Mouse (Mus musculus): Measurements from ENCODE around the gene Piwil4. TPM values are rescaled to one million over a fixed set of nuclear protein-coding genes. Genes with fewer than 3 reads are reported as not detected.

The Piwil4 gene
- polyA plus RNA-seq, 1 experiment: not detected

DNA sequence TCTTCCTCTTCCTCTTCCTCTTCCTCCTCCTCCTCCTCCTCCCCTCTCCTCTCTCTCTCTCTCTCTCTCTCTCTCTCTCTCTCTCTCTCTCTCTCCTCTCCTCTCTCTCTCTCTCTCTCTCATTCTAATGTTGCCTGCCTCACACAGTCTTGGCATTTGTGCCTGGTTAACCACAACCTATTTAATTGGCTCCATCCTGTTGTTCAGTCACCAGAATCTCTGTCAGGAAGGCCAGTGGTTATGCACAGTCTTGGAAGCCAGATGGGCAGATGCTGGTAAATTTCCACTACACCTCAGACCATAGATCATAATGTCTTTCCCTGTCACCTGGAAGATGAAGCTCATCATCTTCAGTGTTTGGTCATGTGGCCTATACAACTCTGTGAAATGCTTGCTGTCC is 18.7 kb upstream of the Piwil4 start:
- Histone ChIP-seq H3K36me3 (replicated peaks; ENCODE audit: low read length) (no peaks in the 10 kb centered on the region), H3K4me1 (peaks cover 11% of the 10 kb centered on the region), H3K27me3 (replicated peaks) (peaks cover 28% of the 10 kb centered on the region), H3K9me3 (no peaks in the 10 kb centered on the region), H3K4me3 (replicated peaks) (no peak overlapping the region)
- TF ChIP-seq FLI1 (IDR thresholded peaks at IDR 0.05; ENCODE audit: low read length) (no peak), GATA1 (IDR thresholded peaks at IDR 0.05; ENCODE audit: borderline replicate concordance, low read length) (no peak)

DNA sequence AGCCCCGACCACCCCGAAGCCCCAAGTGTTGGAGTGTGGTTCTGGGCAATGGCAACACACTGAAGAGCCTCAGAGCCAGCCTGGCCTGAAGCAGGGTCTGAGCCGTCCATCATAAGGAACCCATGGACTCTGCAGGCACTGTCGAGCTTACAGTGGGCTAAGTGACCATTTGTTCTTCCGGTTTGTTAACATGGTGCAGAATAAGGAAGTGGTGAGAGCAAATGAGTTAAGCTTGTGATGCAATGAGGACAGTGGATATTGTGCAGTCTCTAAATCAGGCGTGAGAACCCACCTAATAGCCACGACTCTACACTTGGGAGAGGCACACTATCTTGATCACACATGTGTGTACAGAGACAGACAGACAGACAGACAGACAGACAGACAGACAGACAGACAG is 18.1 kb upstream of the Piwil4 start:
- Histone ChIP-seq H3K4me3 (replicated peaks) (peak overlapping the region; percentile 29), H3K4me1 (peaks cover 11% of the 10 kb centered on the region), H3K9me3 (no peaks in the 10 kb centered on the region), H3K27me3 (replicated peaks) (peaks cover 30% of the 10 kb centered on the region), H3K36me3 (replicated peaks; ENCODE audit: low read length) (no peaks in the 10 kb centered on the region)
- TF ChIP-seq FLI1 (IDR thresholded peaks at IDR 0.05; ENCODE audit: low read length) (no peak), GATA1 (IDR thresholded peaks at IDR 0.05; ENCODE audit: borderline replicate concordance, low read length) (no peak)

DNA sequence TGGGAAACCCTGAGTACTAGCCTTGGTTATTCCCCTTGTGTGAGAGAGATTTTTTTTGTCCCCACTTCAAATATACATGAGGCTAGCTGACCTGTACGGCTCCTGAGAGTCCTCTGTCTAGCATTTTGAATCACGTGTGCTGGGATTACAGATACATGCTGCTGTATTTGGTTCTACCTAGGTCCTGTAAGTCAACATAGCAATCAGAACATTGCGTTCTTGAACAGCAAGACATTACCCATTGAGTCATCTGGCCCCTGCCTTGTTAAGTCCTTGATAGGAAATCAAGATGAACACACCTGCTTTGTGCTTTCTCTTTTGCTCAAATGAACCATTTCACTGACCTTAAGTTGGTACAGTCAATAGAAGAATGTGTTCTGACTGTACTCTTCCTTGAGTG is 13.9 kb upstream of the Piwil4 start:
- TF ChIP-seq GATA1 (IDR thresholded peaks at IDR 0.05; ENCODE audit: borderline replicate concordance, low read length): no peak
- TF ChIP-seq FLI1 (IDR thresholded peaks at IDR 0.05; ENCODE audit: low read length): no peak
- Histone ChIP-seq H3K4me1 (peaks cover 25% of the 10 kb centered on the region), H3K4me3 (replicated peaks) (no peak overlapping the region)

DNA sequence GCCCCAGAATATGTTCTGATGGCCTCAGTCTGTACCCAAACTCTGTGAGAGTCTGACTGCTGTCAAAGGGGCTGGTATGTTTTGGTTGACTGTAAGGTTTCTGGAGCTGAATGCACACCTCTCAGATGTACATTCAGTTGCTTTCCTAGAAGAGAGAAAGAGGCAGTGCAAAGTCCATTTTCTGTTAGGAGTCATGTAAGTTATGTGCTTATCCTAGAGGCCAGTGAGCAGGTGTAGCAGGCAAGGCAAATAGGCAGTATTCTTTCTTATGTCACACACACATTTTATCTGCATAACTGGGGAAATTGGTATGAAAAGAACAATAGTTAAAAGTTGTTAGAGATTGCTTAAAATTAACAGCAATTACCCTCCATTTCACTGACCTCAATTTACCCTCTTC is 13.4 kb upstream of the Piwil4 start:
- Histone ChIP-seq H3K36me3 (replicated peaks; ENCODE audit: low read length) (no peaks in the 10 kb centered on the region), H3K27me3 (replicated peaks) (peaks cover 56% of the 10 kb centered on the region), H3K4me3 (replicated peaks) (no peak overlapping the region), H3K9me3 (peaks cover 8% of the 10 kb centered on the region; the same call in 1 of the 2 replicates), H3K4me1 (peaks cover 22% of the 10 kb centered on the region)
- TF ChIP-seq GATA1 (IDR thresholded peaks at IDR 0.05; ENCODE audit: borderline replicate concordance, low read length) (no peak), FLI1 (IDR thresholded peaks at IDR 0.05; ENCODE audit: low read length) (no peak)

More for the DNA sequence above, 13.9 kb upstream of the Piwil4 start:
- peaks cover 8% of the 10 kb centered on the region; the same call in 1 of the 2 replicates for H3K9me3 ChIP-seq
- peaks cover 52% of the 10 kb centered on the region for H3K27me3 ChIP-seq (replicated peaks)
- H3K36me3 ChIP-seq (replicated peaks; ENCODE audit: low read length): no peaks in the 10 kb centered on the region

DNA sequence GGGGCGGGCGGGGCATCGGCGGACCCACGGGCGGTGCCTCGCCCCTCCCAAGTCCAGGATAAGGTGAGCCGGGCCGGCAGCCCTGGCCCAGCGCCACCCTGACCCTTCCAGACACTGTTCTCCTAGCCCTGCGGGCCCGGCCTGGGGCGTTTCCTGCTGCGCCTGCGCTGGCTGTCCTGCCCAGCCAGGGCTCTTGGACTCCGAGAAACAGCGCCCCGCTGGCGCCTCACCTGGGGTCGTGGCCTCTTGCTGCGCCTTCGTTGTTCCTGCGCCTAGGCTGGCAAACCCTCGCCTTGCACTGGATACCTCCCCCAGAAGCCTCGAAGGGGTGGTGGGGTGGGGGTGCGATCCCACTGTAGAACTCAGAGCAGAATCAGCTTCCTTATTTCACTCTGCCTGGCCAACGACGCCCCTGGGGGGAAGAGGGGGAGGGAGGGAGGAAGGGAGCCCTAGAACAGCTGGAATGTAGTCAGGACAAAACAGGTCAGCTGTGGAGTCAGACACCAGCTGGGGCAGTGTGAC is 11.5 kb upstream of the Piwil4 start, which contains the start of gene Fut4:
TSS of gene Fut4 (minus strand) at position 393 of the 522 bp plus-strand sequence.
- Histone ChIP-seq H3K27me3 (replicated peaks) (peaks cover 63% of the 10 kb centered on the region), H3K9me3 (peaks cover 8% of the 10 kb centered on the region; the same call in 1 of the 2 replicates), H3K36me3 (replicated peaks; ENCODE audit: low read length) (no peaks in the 10 kb centered on the region), H3K4me1 (peaks cover 16% of the 10 kb centered on the region), H3K4me3 (replicated peaks) (peak within 1 kb of the TSS; percentile 89)
- TF ChIP-seq GATA1 (IDR thresholded peaks at IDR 0.05; ENCODE audit: borderline replicate concordance, low read length): no peak
- no peak for TF ChIP-seq FLI1 (IDR thresholded peaks at IDR 0.05; ENCODE audit: low read length)

DNA sequence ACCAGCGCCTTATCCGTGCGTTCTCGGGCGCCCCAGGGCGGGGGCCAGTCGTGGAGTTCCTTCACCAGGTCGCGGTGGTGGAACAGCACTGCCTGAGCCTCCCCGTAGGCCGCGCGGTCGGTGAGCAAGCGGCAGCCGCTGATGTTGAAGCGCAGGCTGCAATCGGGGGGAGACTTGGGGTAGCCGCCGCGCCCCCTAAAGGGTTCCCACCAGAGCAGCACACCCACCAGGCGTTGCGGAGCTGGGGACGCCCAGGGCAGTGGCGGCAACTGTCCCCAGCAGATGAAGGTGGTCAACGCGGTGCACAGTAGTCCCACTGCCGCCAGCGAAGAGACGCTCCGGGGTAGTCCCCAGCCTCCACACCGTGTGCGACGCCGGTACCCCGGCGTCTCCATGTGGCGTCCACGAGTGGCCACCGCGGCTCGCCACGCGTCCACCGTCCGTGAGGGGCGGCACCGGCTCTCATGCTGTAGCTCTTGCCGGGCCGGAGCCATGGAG is 11.0 kb upstream of the Piwil4 start:
- Histone ChIP-seq H3K27me3 (replicated peaks) (peaks cover 62% of the 10 kb centered on the region), H3K4me1 (peaks cover 16% of the 10 kb centered on the region), H3K9me3 (peaks cover 8% of the 10 kb centered on the region; the same call in 1 of the 2 replicates), H3K36me3 (replicated peaks; ENCODE audit: low read length) (no peaks in the 10 kb centered on the region), H3K4me3 (replicated peaks) (peak overlapping the region; percentile 89)
- TF ChIP-seq GATA1 (IDR thresholded peaks at IDR 0.05; ENCODE audit: borderline replicate concordance, low read length) (no peak), FLI1 (IDR thresholded peaks at IDR 0.05; ENCODE audit: low read length) (no peak)

DNA sequence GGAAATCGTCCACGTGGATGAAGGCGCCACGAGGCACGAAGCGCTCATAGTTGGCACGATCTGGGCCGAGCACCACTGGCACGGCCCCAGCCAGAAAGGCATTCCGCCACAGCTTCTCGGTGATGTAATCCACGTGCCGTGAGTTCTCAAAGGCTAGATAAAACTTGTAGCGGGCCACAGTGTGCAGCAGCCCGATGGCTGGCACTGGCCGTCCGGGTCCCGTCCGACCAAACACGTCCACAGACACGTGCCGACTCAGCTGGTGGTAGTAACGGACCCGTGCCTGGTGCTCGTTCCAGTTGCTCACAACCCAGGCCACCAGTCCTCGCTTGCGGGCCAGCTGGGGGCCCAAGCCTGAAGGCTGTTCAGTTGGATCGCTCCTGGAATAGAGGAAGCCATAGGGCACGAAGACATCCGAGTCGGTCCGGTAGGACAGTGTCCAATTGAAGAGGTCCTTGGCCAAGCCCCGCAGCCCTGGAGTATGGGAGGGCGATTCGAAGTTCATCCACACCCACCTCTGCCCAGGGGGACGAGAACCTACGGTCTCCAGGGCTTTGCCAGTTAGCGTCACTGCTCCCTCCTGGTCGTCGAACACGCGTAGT is 10.5 kb upstream of the Piwil4 start:
- Histone ChIP-seq H3K27me3 (replicated peaks) (peaks cover 61% of the 10 kb centered on the region), H3K4me1 (peaks cover 16% of the 10 kb centered on the region), H3K4me3 (replicated peaks) (peak overlapping the region; percentile 89)

DNA sequence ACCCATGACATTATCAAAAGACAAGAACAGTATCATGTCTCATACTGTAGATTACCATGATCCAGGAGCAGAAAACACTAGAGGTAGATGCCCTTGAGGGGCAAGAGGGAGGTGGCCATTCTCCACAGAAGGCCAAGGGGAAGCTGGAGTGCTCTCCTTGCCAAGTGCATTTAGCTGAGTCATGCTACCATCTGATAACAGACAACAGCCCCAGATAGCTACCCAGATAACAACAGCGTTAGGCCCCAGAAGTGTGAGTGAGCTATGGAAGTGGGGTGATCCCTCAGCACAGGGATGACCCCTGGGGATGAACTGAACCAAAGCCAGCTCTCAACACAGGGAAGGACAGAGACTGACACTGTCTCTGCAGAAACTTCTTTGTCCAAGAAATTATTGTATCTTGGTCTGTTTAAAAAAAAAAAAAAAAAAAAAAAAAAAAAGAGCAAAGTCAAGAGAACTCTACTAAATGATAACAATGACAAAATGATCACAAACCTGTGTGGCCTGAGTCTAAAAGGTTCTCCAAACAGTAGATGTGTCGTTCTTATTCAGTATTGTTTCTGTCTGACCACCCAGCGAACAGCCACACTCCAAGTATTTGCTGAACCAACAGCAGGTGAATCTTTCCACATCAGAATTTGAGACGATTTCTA is 909 bp downstream of the Piwil4 start:
- Histone ChIP-seq H3K4me1 (no peaks in the 10 kb centered on the region; the same call in 1 of the 2 replicates), H3K36me3 (replicated peaks; ENCODE audit: low read length) (no peaks in the 10 kb centered on the region), H3K4me3 (replicated peaks) (no peak overlapping the region), H3K27me3 (replicated peaks) (peaks cover 21% of the 10 kb centered on the region), H3K9me3 (no peaks in the 10 kb centered on the region)
- TF ChIP-seq GATA1 (IDR thresholded peaks at IDR 0.05; ENCODE audit: borderline replicate concordance, low read length): no peak
- no peak for TF ChIP-seq FLI1 (IDR thresholded peaks at IDR 0.05; ENCODE audit: low read length)

More for the DNA sequence above, 10.5 kb upstream of the Piwil4 start:
- TF ChIP-seq GATA1 (IDR thresholded peaks at IDR 0.05; ENCODE audit: borderline replicate concordance, low read length) (no peak), FLI1 (IDR thresholded peaks at IDR 0.05; ENCODE audit: low read length) (no peak)
- Histone ChIP-seq H3K36me3 (replicated peaks; ENCODE audit: low read length) (no peaks in the 10 kb centered on the region), H3K9me3 (peaks cover 8% of the 10 kb centered on the region; the same call in 1 of the 2 replicates)

DNA sequence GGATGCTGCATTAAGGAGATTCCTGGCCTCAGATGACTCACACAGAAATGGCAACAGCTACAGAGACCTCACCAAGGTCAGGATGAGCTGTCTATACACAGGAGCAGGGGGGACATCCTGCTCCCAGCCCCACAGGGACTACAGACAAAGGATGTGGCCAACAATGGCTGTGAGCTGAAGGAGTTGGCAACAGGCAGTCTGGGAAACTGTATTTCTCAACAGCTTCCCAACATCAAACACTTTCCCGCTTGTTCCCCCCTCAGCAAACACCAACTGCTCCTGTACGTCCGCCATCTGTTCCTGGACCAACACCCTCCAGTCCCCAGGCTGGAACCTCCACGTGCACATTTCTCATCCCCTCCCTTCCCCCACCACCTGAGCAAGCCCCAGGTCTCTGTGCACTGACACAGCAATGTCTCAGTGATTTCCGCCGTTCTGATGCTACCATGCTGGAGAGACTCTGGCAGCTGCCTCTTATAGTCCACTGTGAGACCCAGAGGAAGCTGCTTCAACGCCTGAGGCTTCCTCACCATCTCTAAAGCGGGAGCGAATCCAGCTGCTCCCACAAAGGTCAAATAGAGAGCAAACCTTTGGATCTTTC is 9.5 kb downstream of the Piwil4 start:
- Histone ChIP-seq H3K27me3 (replicated peaks) (peaks cover 34% of the 10 kb centered on the region), H3K9me3 (no peaks in the 10 kb centered on the region), H3K36me3 (replicated peaks; ENCODE audit: low read length) (no peaks in the 10 kb centered on the region), H3K4me3 (replicated peaks) (no peak overlapping the region), H3K4me1 (no peaks in the 10 kb centered on the region)
- TF ChIP-seq GATA1 (IDR thresholded peaks at IDR 0.05; ENCODE audit: borderline replicate concordance, low read length) (no peak), FLI1 (IDR thresholded peaks at IDR 0.05; ENCODE audit: low read length) (no peak)

All from megakaryocyte, embryonic 14.5 days (primary cell).